Mouse (Mus musculus): ENCODE results near the gene Fgd1. TPM values are rescaled to one million over a fixed set of nuclear protein-coding genes. Genes with fewer than 3 reads are reported as not detected.

Fgd1 gene
- 1.0 TPM for polyA plus RNA-seq (2015; fragmentation: Illumina TruSeq; extraction: RNeasy Lipid Tissue Mini Kit (QIAGEN cat#74804); ENCODE audit: insufficient read depth, low read depth, low replicate concordance)

DNA sequence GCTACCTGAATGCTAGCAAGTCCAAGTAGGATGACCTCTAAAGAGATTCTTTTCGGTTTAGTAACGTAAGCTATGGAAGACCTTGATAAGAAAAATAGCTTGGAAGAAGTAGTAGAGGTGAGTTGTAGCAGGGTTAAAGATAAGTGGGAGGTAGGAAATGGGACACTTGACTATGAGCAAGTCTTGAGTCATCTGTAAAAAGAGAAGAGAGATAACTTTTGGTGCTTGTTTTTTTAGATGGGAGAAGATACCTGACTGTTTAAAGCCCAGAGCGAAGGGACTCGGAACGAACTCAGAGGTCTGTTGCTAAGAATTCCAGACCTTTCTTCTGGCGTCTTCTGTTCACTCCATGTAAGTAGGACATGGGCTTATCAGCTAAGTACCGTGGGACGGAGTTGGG lies at the start of gene Fgd1:
TSS of gene Fgd1 (plus strand) at position 301 of the 400 bp plus-strand sequence.

DNA sequence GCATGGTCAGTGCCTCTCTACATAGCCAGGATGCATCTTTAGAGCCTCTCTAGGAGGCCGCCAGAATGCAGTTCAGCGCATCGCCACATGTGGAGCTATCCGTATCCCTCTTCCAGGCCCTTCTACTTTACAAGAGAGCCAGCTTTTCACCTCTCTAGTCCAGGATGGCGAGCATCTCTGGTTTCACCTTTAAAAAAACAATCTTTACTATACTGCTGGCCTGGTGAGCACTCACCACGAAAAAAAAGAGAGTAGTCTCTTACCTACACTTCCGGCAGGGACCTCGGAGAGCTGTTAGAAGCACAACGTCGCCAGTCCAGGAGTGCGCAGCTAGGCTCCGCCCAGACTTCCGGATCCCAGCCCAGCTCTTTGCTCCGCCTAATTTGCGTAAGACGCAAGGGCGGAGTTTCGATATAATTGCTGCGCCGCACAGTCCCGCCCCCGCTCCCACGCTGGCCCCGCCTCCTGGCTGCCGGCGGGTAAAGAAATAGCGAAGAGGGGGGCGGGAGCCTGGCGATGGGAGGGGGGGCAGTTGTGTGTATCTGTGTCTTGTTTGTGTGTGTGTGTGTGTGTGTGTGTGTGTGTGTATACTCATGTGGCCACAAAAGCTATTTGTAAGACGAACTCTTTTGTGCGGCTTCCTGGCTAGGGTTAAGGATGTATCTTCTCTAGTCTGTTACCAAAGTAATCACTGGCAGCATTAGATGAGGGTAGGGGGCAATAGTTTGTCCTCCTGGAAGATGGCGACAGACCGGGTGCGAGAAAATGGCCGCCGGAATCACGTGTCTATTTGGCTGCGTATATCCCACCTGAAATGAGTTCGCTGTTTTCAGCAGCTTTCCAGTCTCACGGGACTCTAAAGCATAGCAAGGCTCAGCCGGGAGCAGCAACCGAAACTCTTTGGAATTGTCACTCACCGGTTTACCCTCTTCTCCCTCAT lies 28.7 kb upstream of the Fgd1 start, which contains the start of gene Gnl3l:
TSS of gene Gnl3l (minus strand) at position 385 of the 940 bp plus-strand sequence.

DNA sequence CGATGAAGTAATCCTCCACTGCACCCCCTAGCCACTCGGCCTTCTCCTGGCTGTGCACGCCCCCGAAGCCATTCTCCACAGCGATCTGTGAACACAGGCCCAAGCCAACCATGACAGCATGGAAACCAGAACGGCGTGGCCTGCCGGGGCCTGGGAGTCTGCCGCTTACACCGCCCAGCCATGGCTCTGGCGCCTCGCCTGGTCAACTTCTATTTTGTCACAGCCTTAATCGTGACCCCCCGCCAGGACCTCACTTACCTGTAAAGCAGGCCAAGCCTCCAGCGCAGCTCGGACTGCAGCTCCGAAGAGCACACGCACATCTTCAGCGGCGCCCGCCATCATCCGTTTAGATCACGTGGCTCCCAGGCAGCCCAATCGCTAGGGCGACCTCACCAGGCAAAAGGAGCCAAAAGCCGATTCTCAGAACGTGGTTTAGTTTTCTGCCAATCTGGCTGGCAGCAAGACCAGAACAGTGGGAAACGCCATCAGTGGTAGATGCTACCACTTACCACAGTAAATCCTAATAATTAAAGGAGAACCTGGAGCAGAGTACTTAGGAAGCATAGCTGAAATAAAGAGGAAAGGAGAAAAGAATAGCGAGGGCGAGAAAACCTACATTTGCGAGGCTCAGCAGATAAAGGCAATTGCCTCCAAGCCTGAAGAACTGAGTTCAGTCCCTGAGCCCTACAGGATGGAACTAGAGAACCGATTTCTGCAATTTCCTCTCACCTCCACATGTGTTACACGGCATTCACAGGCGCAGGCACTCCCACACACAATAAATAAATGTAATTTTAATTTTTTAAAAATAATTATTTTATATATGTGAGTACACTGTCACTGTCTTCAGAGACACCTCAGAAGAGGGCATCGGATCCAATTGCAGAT lies 50.5 kb downstream of the Fgd1 start, which contains the start of gene Tsr2:
TSS of gene Tsr2 (minus strand) at position 373 of the 888 bp plus-strand sequence.

Other genes starting within 250 kb of the Fgd1 start
- 10.8 TPM for gene Maged2, start 231.8 kb upstream of the Fgd1 start, polyA plus RNA-seq (2015; fragmentation: Illumina TruSeq; extraction: RNeasy Lipid Tissue Mini Kit (QIAGEN cat#74804); ENCODE audit: insufficient read depth, low read depth, low replicate concordance)
- 4.8 TPM for gene Gnl3l, start 28.8 kb upstream of the Fgd1 start, polyA plus RNA-seq (2015; fragmentation: Illumina TruSeq; extraction: RNeasy Lipid Tissue Mini Kit (QIAGEN cat#74804); ENCODE audit: insufficient read depth, low read depth, low replicate concordance)
- 4.6 TPM for gene Tsr2, start 50.4 kb downstream of the Fgd1 start, polyA plus RNA-seq (2015; fragmentation: Illumina TruSeq; extraction: RNeasy Lipid Tissue Mini Kit (QIAGEN cat#74804); ENCODE audit: insufficient read depth, low read depth, low replicate concordance)
- gene Wnk3, start 151.9 kb downstream of the Fgd1 start, polyA plus RNA-seq (2015; fragmentation: Illumina TruSeq; extraction: RNeasy Lipid Tissue Mini Kit (QIAGEN cat#74804); ENCODE audit: insufficient read depth, low read depth, low replicate concordance), result 2.5 TPM

Measured in pancreas, adult 10 weeks (tissue).